Mouse (Mus musculus): ENCODE measurements at regions not wholly inside any gene's neighbourhood (a gene's known extent, or its start where the extent isn't known, plus 50 kb on each side); places are given as distances from the start of the nearest gene placed in this dataset.

- no peaks in the 10 kb centered on the region for H3K36me3 ChIP-seq (replicated peaks in 1 of 2; ENCODE audit: control insufficient read depth in 1 of 2, insufficient read depth in 1 of 2, low read length in 1 of 2)
- peaks cover 4 to 6% of the 10 kb centered on the region in 2 experiments; a peak in 3 of 4 replicates for H3K4me1 ChIP-seq (ENCODE audit: control insufficient read depth in 1 of 2, insufficient read depth in 2 of 2)
- peak overlapping the region; percentile 64; the same call in 1 of the 2 replicates for H3K4me2 ChIP-seq (ENCODE audit: insufficient read depth, low read depth, poor library complexity, severe bottlenecking)
- no peak overlapping the region for H3K27ac ChIP-seq (ENCODE audit: insufficient read depth, low read depth)
- no peaks in the 10 kb centered on the region for H3K27me3 ChIP-seq (replicated peaks)
- H3K4me3 ChIP-seq (replicated peaks in 1 of 3; ENCODE audit: low read depth in 2 of 3, low read length in 2 of 3, poor library complexity in 1 of 3): no peak overlapping the region
- H3K9me3 ChIP-seq (replicated peaks; ENCODE audit: low read length): no peaks in the 10 kb centered on the region
- no peak overlapping the region for H3K9ac ChIP-seq (ENCODE audit: insufficient read depth, low read depth)
- H3K79me2 ChIP-seq (replicated peaks; ENCODE audit: control insufficient read depth, extremely low read depth, insufficient read depth, poor library complexity, severe bottlenecking): no peaks in the 10 kb centered on the region
- in situ Hi-C loops (cut with MboI; ENCODE audit: low pct_ligation_motif_present, low pct_unique_long_range_greater_than_20kb, low sequenced_read_pairs): no loop called here
- dilution Hi-C loops (cut with MboI; ENCODE audit: extremely low pct_ligation_motif_present, extremely low pct_unique_long_range_greater_than_20kb, low sequenced_read_pairs): no loop called here
- TF ChIP-seq MYC (IDR thresholded peaks at IDR 0.05; ENCODE audit: low read depth, low read length) (no peak), NELFE (IDR thresholded peaks at IDR 0.05; ENCODE audit: low read depth, low read length) (no peak), SIN3A (IDR thresholded peaks at IDR 0.05; ENCODE audit: low read length) (no peak), POLR2AphosphoS2 (IDR thresholded peaks at IDR 0.05; ENCODE audit: low read depth, low read length) (no peak), RAD21 (IDR thresholded peaks at IDR 0.05; ENCODE audit: low read depth, low read length) (no peak), GABPA (IDR thresholded peaks at IDR 0.05; ENCODE audit: insufficient replicate concordance, low read depth, low read length) (no peak), JUND (conservative IDR thresholded peaks at IDR 0.05; ENCODE audit: low read depth, low read length) (no peak), USF2 (conservative IDR thresholded peaks at IDR 0.05; ENCODE audit: low read depth, low read length) (no peak), USF1 (IDR thresholded peaks at IDR 0.05; ENCODE audit: low read depth, low read length) (no peak), ZKSCAN1 (IDR thresholded peaks at IDR 0.05; ENCODE audit: borderline replicate concordance, low read depth, low read length) (no peak)
- no peak for DNase-seq (ENCODE audit: extremely low read depth)
These were observed 568.8 kb downstream of the Ptprc start for GRCm38 (mm10) chr1:137606716-137607115.

GRCm38 (mm10) chr1:137605890-137606663, 569.4 kb downstream of the Ptprc start:
- no peak overlapping the region for H3K4me3 ChIP-seq (replicated peaks in 1 of 3; ENCODE audit: low read depth in 2 of 3, low read length in 2 of 3, poor library complexity in 1 of 3)
- no peaks in the 10 kb centered on the region for H3K27me3 ChIP-seq (replicated peaks)
- H3K4me1 ChIP-seq (ENCODE audit: control insufficient read depth in 1 of 2, insufficient read depth in 2 of 2): peaks cover 4 to 6% of the 10 kb centered on the region in 2 experiments; a peak in 3 of 4 replicates
- H3K9ac ChIP-seq (ENCODE audit: insufficient read depth, low read depth): no peak overlapping the region
- H3K79me2 ChIP-seq (replicated peaks; ENCODE audit: control insufficient read depth, extremely low read depth, insufficient read depth, poor library complexity, severe bottlenecking): no peaks in the 10 kb centered on the region
- no peak overlapping the region for H3K27ac ChIP-seq (ENCODE audit: insufficient read depth, low read depth)
- TF ChIP-seq TCF12 (IDR thresholded peaks at IDR 0.05; ENCODE audit: low read depth, low read length): no peak
- no peak for TF ChIP-seq TBP (conservative IDR thresholded peaks at IDR 0.05; ENCODE audit: low read depth, low read length)
- TF ChIP-seq RCOR1 (conservative IDR thresholded peaks at IDR 0.05; ENCODE audit: low read depth, low read length): no peak
- no peak for TF ChIP-seq MAZ (IDR thresholded peaks at IDR 0.05; ENCODE audit: low read depth, low read length)
- no peak for TF ChIP-seq GABPA (IDR thresholded peaks at IDR 0.05; ENCODE audit: insufficient replicate concordance, low read depth, low read length)
- no peak for TF ChIP-seq CHD1 (IDR thresholded peaks at IDR 0.05; ENCODE audit: low read depth, low read length)
- no peak for TF ChIP-seq MEF2A (IDR thresholded peaks at IDR 0.05; ENCODE audit: borderline replicate concordance, low read depth, low read length)
- no peak for TF ChIP-seq POLR2A (IDR thresholded peaks at IDR 0.05; ENCODE audit: low read depth, low read length)
- no peak for TF ChIP-seq MAFK (IDR thresholded peaks at IDR 0.05; ENCODE audit: insufficient replicate concordance, low read length)
- no peak for TF ChIP-seq PAX5 (IDR thresholded peaks at IDR 0.05; ENCODE audit: low read length)
- no peak for TF ChIP-seq ZNF384 (IDR thresholded peaks at IDR 0.05; ENCODE audit: low read depth, low read length)
- TF ChIP-seq UBTF (IDR thresholded peaks at IDR 0.05; ENCODE audit: low read depth, low read length): no peak
- no peak for TF ChIP-seq MYC (IDR thresholded peaks at IDR 0.05; ENCODE audit: low read depth, low read length)
- dilution Hi-C loops (cut with MboI; ENCODE audit: extremely low pct_ligation_motif_present, extremely low pct_unique_long_range_greater_than_20kb, low sequenced_read_pairs) (no loop called here), in situ Hi-C loops (cut with MboI; ENCODE audit: low pct_ligation_motif_present, low pct_unique_long_range_greater_than_20kb, low sequenced_read_pairs) (no loop called here)
- H3K9me3 ChIP-seq (replicated peaks; ENCODE audit: low read length): no peaks in the 10 kb centered on the region
- H3K4me2 ChIP-seq (ENCODE audit: insufficient read depth, low read depth, poor library complexity, severe bottlenecking): peak overlapping the region; percentile 64; the same call in 1 of the 2 replicates
- H3K36me3 ChIP-seq (replicated peaks in 1 of 2; ENCODE audit: control insufficient read depth in 1 of 2, insufficient read depth in 1 of 2, low read length in 1 of 2): no peaks in the 10 kb centered on the region
- peak; percentile 14 for DNase-seq (ENCODE audit: extremely low read depth)
